Mouse (Mus musculus) mammary gland, adult 2 months (tissue): Measurements from ENCODE around the gene Col5a2. TPM values are rescaled to one million over a fixed set of nuclear protein-coding genes. Genes with fewer than 3 reads are reported as not detected.

Source experiments
- polyA plus RNA-seq: library from polyadenylated mRNA; depleted of rRNA; stranded (reverse); fragments of >200 nt; gene quantifications from 2 replicates; pipeline ENCODE4 v1.2.3, GENCODE M21; 2012; ENCODE audit warnings: low replicate concordance; rRNA removed

The Col5a2 gene
- polyA plus RNA-seq, result 29.0 and 39.3 TPM in 2 replicates

GRCm38 (mm10) chr1:45502865-45503332 is at the start of gene Col5a2:
TSS of gene Col5a2 (minus strand) at chr1:45503282.

Other genes with a start within 250 kb of the Col5a2 start
- gene Col3a1, start 191.7 kb downstream of the Col5a2 start, polyA plus RNA-seq, result 382 and 511 TPM in 2 replicates